ENCODE assay signal across 8 mouse cellular contexts in the genomic region with DNA sequence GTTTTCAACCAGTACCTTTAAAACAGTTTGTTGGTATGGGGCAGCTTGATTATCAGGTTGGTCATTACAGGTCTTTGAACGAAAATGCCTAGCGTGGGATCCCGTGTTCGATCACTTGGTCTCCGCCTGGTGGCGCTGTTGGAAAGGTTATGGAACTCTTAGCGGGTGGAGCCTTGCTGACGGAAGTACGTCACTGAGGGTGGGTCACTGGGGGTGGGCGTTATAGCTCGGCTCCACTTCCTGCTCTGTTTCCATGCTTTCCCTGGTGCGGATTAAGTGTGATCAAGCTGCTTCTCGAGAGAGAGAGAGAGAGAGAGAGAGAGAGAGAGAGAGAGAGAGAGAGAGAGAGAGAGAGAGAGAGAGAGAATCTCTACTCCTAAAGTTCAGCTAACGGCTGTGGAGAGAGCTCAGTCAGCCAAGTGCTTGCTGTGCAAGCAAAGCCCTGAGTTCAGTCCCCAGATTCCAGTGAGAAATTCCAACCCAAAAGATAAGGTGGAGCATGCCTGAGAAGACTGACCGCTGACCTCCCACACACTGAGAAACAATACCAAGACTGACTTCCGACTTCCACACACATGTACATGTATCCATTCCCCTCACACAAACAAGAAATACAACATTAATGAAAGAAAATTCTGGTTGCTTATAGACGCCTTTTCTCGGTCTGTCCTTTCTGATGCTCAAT. TPM values are rescaled to one million over a fixed set of nuclear protein-coding genes. Genes with fewer than 3 reads are reported as not detected.
DNase-seq lines count a peak whose midpoint lies in the region; ATAC-seq and TF ChIP-seq lines count a peak whose summit lies in the region.

No protein-coding gene starts in this region.

- peaks cover 25% of the 10 kb centered on the region for H3K4me1 ChIP-seq in heart, embryonic 10.5 days
- peaks cover 8% of the 10 kb centered on the region for H3K4me1 ChIP-seq in kidney, embryonic 15.5 days
- no peaks in the 10 kb centered on the region for H3K4me1 ChIP-seq in liver, adult 2 months (ENCODE audit: control insufficient read depth, insufficient read depth, low read length)

- WGBS in heart, embryonic 10.5 days = 7% methylated on average over 18 of the region's 18 CpGs
- WGBS in kidney, embryonic 15.5 days = 11% methylated on average over 18 of the region's 18 CpGs
- 10% methylated on average over 17 of the region's 18 CpGs for WGBS in liver, adult 2 months

- peak overlapping the region; percentile 59 for H3K4me3 ChIP-seq in heart, embryonic 10.5 days
- peak overlapping the region; percentile 39 for H3K4me3 ChIP-seq in kidney, embryonic 15.5 days (replicated peaks)
- peak overlapping the region; percentile 24 for H3K4me3 ChIP-seq in liver, adult 2 months (ENCODE audit: insufficient read depth, low read depth, low read length)
- H3K4me3 ChIP-seq in myocyte = no peak overlapping the region

- H3K27me3 ChIP-seq in heart, embryonic 10.5 days (ENCODE audit: insufficient read depth, poor library complexity, severe bottlenecking) = peaks cover 17% of the 10 kb centered on the region; the same call in 1 of the 2 replicates
- H3K27me3 ChIP-seq in kidney, embryonic 15.5 days = peaks cover 19% of the 10 kb centered on the region
- H3K27me3 ChIP-seq in liver, adult 2 months (ENCODE audit: control insufficient read depth, insufficient read depth, low read length) = 0 out of 2 replicates have a peak, but pooled peaks cover 2% of the 10 kb centered on the region
- H3K27me3 ChIP-seq in myocyte (ENCODE audit: control insufficient read depth, insufficient read depth, insufficient read length) = peaks cover 8% of the 10 kb centered on the region
- H3K27me3 ChIP-seq in splenic B cell, adult 2 months (ENCODE audit: control insufficient read depth, insufficient read depth, low read length, poor library complexity, severe bottlenecking) = no peaks in the 10 kb centered on the region

- H3K79me2 ChIP-seq in liver, adult 2 months (ENCODE audit: control insufficient read depth, insufficient read depth, low read length) = no peaks in the 10 kb centered on the region
- no peaks in the 10 kb centered on the region for H3K79me2 ChIP-seq in myocyte (ENCODE audit: control insufficient read depth, insufficient read depth)

- no peaks in the 10 kb centered on the region for H3K36me3 ChIP-seq in heart, embryonic 10.5 days
- H3K36me3 ChIP-seq in kidney, embryonic 15.5 days = no peaks in the 10 kb centered on the region
- H3K36me3 ChIP-seq in liver, adult 2 months (ENCODE audit: control insufficient read depth, insufficient read depth, low read length) = no peaks in the 10 kb centered on the region
- no peaks in the 10 kb centered on the region for H3K36me3 ChIP-seq in myocyte (ENCODE audit: control insufficient read depth, insufficient read depth)
- no peaks in the 10 kb centered on the region for H3K36me3 ChIP-seq in splenic B cell, adult 2 months (ENCODE audit: control insufficient read depth, insufficient read depth, low read length, poor library complexity, severe bottlenecking)

- DNase-seq in B cell, adult 2 months = peak; percentile 95
- peak; percentile 98 for DNase-seq in brain, adult 2 months (ENCODE audit: low read depth, low spot score)
- peak; percentile 97 for DNase-seq in heart, embryonic 10.5 days (ENCODE audit: low spot score)
- peak; percentile 85 for DNase-seq in liver, adult 2 months (ENCODE audit: extremely low read depth, low read depth, low spot score)
- peak; percentile 96 for DNase-seq in splenic B cell, adult 2 months (ENCODE audit: low read depth, low spot score)

- peak; percentile 71 for ATAC-seq in erythroblast, adult 5-6 weeks (replicated peaks; ENCODE audit: low FRiP score, poor library complexity, severe bottlenecking)
- peak; percentile 95 for ATAC-seq in kidney, embryonic 15.5 days (replicated peaks; ENCODE audit: low FRiP score)

- peak overlapping the region; percentile 50 for H3K9ac ChIP-seq in kidney, embryonic 15.5 days
- peak overlapping the region; percentile 30; the same call in 1 of the 2 replicates for H3K9ac ChIP-seq in liver, adult 2 months (ENCODE audit: low read depth, low read length)

- H3K27ac ChIP-seq in heart, embryonic 10.5 days = peak overlapping the region; percentile 91
- peak overlapping the region; percentile 76 for H3K27ac ChIP-seq in kidney, embryonic 15.5 days
- peak overlapping the region; percentile 71 for H3K27ac ChIP-seq in liver, adult 2 months (replicated peaks; ENCODE audit: insufficient read depth, low read depth, low read length)

- TF ChIP-seq CTCF in liver, adult 2 months (IDR thresholded peaks at IDR 0.05; ENCODE audit: low read depth, low read length) = peak; percentile 96

- peak overlapping the region; percentile 64 for H3K4me2 ChIP-seq in kidney, embryonic 15.5 days
- no peak overlapping the region for H3K4me2 ChIP-seq in myocyte (ENCODE audit: low read depth)

- H3ac ChIP-seq in myocyte (ENCODE audit: control insufficient read depth, insufficient read length) = no peak overlapping the region

- no peaks in the 10 kb centered on the region for H3K9me3 ChIP-seq in heart, embryonic 10.5 days
- no peaks in the 10 kb centered on the region for H3K9me3 ChIP-seq in kidney, embryonic 15.5 days (replicated peaks)

- no peak for TF ChIP-seq POLR2A in liver, adult 2 months (IDR thresholded peaks at IDR 0.05; ENCODE audit: extremely low read depth, insufficient read depth, low read length)
- TF ChIP-seq POLR2A in myocyte (IDR thresholded peaks at IDR 0.05; ENCODE audit: insufficient read length, low read depth) = peak; percentile 53

TF ChIP-seq in myocyte, 11 proteins besides CTCF, POLR2A, EP300 and RAD21:
- TF ChIP-seq SRF (IDR thresholded peaks at IDR 0.05; ENCODE audit: control insufficient read depth, insufficient read length, low read depth) (no peak), POLR2AphosphoS2 (IDR thresholded peaks at IDR 0.05; ENCODE audit: insufficient read length, low read depth) (peak; percentile 36)
TF ChIP-seq in myocyte: peak in this region for 1.

RNA-seq across cellular contexts. Expression of gene Mmel1, which starts 8.6 kb away (rescaled TPM):
- 1.0 and 4.0 TPM in 2 replicates for total RNA-seq in erythroblast, adult 5-6 weeks (2015; ENCODE audit: low replicate concordance)
- total RNA-seq in erythroblast, adult 5-6 weeks (2017; ENCODE audit: low replicate concordance) = 7.1 and 9.9 TPM in 2 replicates
- 0.12 and 0.62 TPM in 2 replicates for polyA plus RNA-seq in heart, embryonic 10.5 days (2016; fragmentation: Nextera tagmentation; extraction: Ambion mirVana)
- 0.22 and 0.42 TPM in 2 replicates for polyA plus RNA-seq in kidney, embryonic 15.5 days (2015; fragmentation: Nextera tagmentation; extraction: Ambion mirVana)
- 0.07 TPM in 1 of 2 replicates, not detected in the other for total RNA-seq in liver, adult 2 months (2014; rRNA removed)
- polyA plus RNA-seq in liver, adult 2 months (2012; rRNA removed) = 0.04 TPM in 1 of 2 replicates, not detected in the other
- 0.52 TPM for polyA plus RNA-seq in myocyte (2012; fragmentation: generic; extraction: Trizol)

RNA-seq across cellular contexts. Expression of gene Fam213b, which starts 20.9 kb away (rescaled TPM):
- total RNA-seq in erythroblast, adult 5-6 weeks (2015; ENCODE audit: low replicate concordance) = 3.6 and 8.8 TPM in 2 replicates
- 2.3 and 2.5 TPM in 2 replicates for total RNA-seq in erythroblast, adult 5-6 weeks (2017; ENCODE audit: low replicate concordance)
- 24.6 and 32.3 TPM in 2 replicates for polyA plus RNA-seq in heart, embryonic 10.5 days (2016; fragmentation: Nextera tagmentation; extraction: Ambion mirVana)
- polyA plus RNA-seq in kidney, embryonic 15.5 days (2015; fragmentation: Nextera tagmentation; extraction: Ambion mirVana) = 34.1 and 40.6 TPM in 2 replicates
- 14.8 and 15.2 TPM in 2 replicates for total RNA-seq in liver, adult 2 months (2014; rRNA removed)
- polyA plus RNA-seq in liver, adult 2 months (2012; rRNA removed) = 23.3 and 35.3 TPM in 2 replicates
- 5.7 TPM for polyA plus RNA-seq in myocyte (2012; fragmentation: generic; extraction: Trizol)

RNA-seq across cellular contexts. Expression of gene Ttc34, which starts 40.7 kb away (rescaled TPM):
- not detected in 2 replicates for total RNA-seq in erythroblast, adult 5-6 weeks (2015; ENCODE audit: low replicate concordance)
- total RNA-seq in erythroblast, adult 5-6 weeks (2017; ENCODE audit: low replicate concordance) = not detected in 2 replicates
- polyA plus RNA-seq in heart, embryonic 10.5 days (2016; fragmentation: Nextera tagmentation; extraction: Ambion mirVana) = 0.39 and 0.44 TPM in 2 replicates
- polyA plus RNA-seq in kidney, embryonic 15.5 days (2015; fragmentation: Nextera tagmentation; extraction: Ambion mirVana) = 0.18 and 0.99 TPM in 2 replicates
- total RNA-seq in liver, adult 2 months (2014; rRNA removed) = not detected in 2 replicates
- polyA plus RNA-seq in liver, adult 2 months (2012; rRNA removed) = 0.05 TPM in 1 of 2 replicates, not detected in the other
- not detected for polyA plus RNA-seq in myocyte (2012; fragmentation: generic; extraction: Trizol)

RNA-seq across cellular contexts. Expression of gene Tnfrsf14, which starts 50.4 kb away (rescaled TPM):
- 634 and 677 TPM in 2 replicates for total RNA-seq in erythroblast, adult 5-6 weeks (2015; ENCODE audit: low replicate concordance)
- total RNA-seq in erythroblast, adult 5-6 weeks (2017; ENCODE audit: low replicate concordance) = 775 and 846 TPM in 2 replicates
- 1.6 and 2.6 TPM in 2 replicates for polyA plus RNA-seq in heart, embryonic 10.5 days (2016; fragmentation: Nextera tagmentation; extraction: Ambion mirVana)
- 1.7 TPM in 2 replicates for polyA plus RNA-seq in kidney, embryonic 15.5 days (2015; fragmentation: Nextera tagmentation; extraction: Ambion mirVana)
- total RNA-seq in liver, adult 2 months (2014; rRNA removed) = 11.2 and 14.4 TPM in 2 replicates
- polyA plus RNA-seq in liver, adult 2 months (2012; rRNA removed) = 25.9 and 55.6 TPM in 2 replicates
- 0.43 TPM for polyA plus RNA-seq in myocyte (2012; fragmentation: generic; extraction: Trizol)
